Mouse (Mus musculus): ENCODE measurements around the gene Papola.

- TF ChIP-seq CTCF (IDR thresholded peaks at IDR 0.05; ENCODE audit: borderline replicate concordance, insufficient read depth, low read depth, low read length), result no peak
- no peak for TF ChIP-seq POLR2A (IDR thresholded peaks at IDR 0.05; ENCODE audit: borderline replicate concordance, insufficient read depth, low read length)
These were observed 100.2 kb downstream of the Papola start for GRCm38 (mm10) chr12:105884515-105885323.

Data from cerebellum, adult 2 months (tissue).